Mouse (Mus musculus) retina, adult 2 months (tissue): ENCODE measurements around the gene Ppp1r16b.

Source experiments
- DNase-seq: peaks from one replicate; pipeline ENCODE4 v3.0.0-alpha.2; 2012; ENCODE audit warnings: low read depth, low spot score

Ppp1r16b gene

DNA sequence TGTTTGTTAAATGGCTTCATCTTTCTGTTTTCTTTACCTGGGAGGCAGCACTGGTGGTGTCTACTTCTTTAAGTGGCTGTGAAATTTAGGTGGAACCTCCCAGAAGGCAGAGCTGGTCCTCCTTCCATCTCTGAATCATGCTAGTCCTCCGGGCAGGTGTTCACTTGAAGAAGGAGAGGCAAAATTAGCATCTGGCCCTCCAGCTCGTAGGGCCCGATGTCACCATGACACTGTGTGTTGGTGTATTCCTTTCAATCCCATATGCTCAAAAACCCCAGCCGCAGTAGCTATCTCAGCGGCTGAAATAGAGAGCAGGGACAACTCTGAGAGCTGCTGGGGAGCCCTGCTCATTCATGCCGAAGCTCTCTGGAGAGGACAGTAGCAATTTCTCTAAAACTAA is 27.0 kb downstream of the Ppp1r16b start:
- no peak for DNase-seq

DNA sequence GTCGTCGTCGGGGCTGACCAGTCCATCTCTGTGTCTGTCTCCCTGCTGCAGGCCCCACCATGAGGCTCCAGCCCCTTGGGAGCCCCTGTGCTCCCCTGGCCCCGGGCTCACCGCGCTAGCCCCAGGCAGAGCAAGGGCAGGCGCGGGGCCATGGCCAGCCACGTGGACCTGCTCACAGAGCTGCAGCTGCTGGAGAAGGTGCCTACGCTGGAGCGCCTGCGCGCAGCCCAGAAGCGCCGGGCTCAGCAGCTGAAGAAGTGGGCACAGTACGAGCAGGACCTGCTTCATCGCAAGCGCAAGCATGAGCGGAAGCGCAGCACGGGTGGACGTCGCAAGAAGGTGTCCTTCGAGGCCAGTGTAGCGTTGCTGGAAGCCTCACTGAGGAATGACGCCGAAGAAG is 30.6 kb downstream of the Ppp1r16b start:
- DNase-seq = no peak

DNA sequence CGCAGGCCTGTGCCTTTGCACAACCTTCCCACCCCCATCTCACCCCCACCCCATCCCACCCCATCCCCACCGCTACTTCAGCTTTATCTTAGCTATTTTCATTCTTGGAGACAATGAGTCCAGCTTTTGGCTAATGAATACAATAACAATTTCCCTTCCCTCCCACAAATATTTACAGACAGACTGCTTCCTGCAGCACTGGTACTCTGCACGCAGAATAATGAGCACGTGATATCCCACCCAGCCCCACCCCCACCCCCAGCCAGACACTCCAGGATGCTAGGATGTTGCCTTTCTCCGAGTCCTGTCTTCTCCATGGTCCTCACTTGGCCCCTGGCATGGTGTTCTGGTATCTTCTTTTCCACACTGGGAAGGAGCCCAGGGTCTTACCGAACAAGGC is 31.3 kb downstream of the Ppp1r16b start:
- DNase-seq = no peak

DNA sequence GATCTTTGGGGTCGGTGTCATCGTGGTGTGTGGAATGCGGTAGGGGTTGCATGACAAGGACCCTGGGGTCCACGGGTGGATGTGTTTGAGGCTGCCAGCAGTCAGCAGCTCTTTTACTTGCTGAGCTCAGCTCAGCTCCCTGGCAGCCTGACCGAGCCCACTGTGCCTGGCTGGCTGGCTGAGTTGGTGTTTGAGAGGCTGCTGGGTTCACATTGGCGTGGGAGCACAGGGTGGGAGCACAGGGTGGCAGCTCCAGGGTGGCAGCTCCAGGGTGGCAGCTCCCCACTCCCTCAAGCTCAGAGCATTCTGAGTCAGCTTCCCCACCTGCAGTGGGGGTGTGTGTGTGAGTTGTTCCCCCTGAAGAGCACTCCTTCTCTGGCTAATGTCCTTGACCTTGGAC is 34.7 kb downstream of the Ppp1r16b start:
- no peak for DNase-seq

DNA sequence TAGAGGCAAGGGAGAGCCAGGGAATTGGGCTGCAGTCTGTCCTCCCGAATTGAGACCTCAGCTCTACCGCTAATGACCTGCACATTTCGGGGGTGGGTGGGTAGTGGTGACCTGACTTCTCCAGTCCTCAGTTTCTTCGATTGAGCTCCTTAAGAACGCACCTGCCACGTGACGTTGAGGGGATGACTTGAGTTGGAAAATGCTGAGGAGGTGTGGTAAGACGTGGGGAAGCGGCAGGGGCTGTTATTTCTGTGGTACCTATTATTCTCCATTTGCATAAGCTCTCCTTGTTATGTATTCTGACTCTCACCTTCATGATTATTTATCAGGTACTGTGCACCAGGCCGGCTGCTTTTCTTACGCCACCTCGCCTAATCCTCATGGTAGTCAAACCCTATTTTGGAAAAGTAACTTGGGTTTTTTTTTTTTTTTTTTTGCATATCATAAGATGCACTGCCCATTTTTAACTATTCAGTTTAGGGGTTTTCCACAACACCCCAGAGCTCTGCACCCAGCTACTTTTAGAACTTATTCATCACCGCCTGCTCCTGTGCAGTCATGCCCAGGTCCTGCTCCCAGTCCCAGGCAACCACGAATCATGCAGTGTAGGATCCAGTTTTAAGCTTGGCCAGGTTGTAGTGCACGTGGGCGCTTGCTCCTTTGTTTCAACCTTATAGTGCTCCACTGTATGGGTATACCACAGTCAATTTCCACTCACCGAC is 35.5 kb downstream of the Ppp1r16b start:
- no peak for DNase-seq

DNA sequence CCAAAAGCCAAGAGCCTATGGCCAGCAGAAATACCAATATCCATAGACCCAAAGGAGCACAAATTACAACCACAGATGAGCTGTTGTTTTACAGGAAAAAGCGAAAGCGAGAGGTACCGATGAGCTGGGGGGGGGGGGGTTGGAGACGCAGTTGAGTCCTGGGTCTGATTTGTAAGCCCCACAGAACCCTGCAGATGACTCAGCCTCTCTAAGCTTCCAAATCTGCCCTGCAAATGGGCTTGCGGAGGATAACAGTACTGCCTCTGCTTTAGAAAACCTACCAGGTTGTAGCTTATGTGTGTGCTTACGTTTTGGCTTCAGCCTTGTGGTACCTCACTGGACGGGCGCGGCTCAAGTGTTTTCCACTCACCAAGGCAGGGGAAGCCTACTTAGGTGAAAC is 36.3 kb downstream of the Ppp1r16b start:
- DNase-seq = no peak

DNA sequence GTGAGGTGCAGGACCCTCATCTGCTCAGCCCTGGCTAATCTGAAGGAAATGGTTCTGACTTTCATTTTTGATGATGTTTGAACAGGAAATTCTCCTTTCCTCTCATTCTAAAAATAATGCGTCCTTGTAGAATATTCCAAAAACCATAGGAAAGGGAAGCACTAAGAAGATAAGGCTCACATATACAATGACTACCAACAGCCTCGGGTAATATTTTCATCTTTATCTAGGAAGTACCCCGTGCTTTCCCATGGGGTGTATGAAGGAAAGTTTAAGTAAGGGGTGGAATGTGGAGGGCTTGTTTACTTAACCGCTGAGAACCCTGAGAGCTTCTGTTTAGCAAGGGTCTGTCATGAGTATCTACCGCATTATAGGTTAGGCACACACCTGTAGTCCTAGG is 37.0 kb downstream of the Ppp1r16b start:
- DNase-seq = no peak

DNA sequence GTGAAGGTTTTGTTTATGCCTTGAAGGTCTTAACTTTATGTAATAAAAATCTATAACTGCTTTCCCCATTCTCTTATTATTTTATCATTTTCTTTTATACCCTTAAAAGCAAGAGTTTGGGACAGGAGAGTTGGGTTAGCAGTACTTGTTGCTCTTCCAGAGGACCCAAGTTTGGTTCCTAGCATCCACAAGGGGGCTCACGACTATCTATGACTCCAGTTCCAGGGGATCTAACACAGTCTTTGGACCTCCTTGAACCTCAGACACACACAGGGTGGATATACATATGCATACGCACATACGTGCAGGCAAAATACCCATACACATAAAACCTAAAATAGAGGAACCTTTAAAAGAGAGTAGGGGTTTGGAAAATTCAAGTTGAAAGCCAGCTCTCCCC is 39.5 kb downstream of the Ppp1r16b start:
- DNase-seq = no peak

DNA sequence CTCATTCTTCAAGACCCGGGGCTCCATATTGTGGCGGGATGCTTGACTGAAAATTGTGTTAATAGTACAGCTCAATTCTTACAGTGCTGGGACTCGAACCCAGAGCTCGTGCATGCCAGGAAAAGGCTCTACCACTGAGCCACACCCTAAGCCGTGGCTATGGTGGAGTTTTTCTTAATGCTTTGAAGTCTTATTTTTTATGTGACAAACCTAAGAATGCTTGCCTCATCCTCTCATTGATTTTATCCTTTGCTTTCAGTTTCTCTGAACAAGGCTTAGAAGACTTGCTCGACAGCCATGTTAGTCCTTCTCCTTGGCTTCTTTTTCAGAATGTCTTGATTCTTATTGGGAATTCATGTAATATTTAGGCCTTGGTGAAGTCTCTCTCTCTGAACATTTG is 40.3 kb downstream of the Ppp1r16b start:
- DNase-seq = no peak

DNA sequence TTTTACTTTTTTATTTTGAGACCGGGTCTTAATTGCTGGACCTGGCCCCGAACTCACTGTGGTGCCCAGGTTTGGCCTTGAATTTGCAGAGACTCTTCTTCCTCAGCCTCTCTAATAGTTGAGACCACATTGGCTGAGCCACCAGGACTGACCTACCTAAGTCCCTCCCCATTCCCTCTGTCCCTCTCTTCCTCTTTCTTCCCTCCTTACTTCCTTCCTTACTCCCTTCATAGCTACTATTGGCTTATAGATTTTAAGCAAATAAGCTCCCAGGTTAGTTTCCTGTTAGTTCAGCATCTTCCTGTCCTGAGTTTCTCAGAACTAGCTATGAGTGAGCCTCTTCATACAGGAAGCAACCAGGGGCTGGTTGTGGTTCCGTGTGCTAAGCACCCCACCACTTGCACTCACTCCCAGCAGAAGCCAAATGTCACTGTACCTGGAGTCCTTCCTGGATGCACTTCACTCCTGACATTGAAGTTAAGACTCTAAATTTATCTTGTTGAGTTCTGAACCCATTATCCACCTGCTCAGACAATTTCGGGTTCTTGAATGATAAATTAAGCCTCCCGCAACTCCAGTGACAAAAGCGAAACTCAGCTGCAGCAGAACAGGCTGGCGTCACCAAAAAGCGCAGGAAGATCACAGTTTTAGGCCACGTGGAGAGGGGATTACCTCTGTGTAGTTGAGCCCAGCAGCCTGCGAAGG is 41.7 kb downstream of the Ppp1r16b start:
- no peak for DNase-seq

DNA sequence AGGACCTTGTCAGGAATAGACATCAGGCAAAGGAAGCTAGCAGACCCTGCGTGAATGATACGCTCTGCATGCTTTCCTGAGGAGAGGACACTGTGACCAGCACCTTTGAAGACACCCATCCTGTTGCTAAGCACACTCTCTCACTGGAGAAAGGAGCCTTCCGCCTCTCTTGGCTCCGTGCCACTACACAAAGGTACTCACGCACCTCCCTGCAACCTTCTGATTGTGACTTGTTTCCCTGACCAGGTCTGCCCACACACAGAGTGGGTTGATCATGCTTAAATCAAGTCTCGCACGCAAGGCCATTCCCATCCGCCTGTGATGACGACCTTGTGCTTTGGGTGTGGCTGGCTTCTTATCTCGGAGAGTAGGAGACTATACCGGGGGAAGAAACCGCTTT is 42.9 kb downstream of the Ppp1r16b start:
- DNase-seq = no peak

DNA sequence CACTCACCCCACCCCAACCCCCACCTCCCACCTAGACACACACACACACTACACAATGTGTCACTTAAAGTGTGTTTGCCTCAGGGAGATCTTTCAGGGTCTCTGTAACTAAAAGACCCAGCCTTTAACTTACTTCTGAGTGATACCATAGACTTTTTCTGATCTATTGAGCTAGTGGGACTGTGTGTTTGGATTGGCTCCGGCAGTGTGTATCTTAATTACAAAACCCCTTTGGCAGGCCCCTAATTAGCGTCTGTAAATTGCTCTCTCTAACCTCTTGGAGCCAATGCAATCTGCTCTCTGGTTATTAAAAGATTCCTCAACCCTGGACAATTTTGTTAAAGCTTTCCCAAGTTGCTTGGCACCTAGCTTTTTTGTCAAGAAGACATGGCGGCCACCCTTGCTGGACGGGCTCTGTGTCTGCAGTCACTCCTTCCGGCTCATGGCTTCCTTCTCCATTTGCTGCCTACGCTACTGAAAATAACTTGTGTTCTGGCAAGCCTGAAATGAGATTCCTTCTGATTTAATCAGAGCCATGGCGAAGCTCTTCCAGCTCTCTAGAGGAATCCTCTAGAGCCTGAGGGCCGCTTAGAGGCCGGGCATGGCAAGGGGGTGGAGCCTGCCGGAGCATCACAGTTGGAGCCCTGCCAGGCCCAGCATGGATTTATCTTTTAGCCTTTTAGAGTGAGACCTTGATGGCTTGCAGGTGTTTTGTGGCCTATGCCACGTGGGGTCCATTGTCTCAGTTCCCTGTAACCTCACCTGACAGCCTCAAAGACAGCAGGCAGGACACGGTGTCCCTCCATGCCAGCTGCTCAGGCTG is 46.9 kb downstream of the Ppp1r16b start:
- DNase-seq = no peak

DNA sequence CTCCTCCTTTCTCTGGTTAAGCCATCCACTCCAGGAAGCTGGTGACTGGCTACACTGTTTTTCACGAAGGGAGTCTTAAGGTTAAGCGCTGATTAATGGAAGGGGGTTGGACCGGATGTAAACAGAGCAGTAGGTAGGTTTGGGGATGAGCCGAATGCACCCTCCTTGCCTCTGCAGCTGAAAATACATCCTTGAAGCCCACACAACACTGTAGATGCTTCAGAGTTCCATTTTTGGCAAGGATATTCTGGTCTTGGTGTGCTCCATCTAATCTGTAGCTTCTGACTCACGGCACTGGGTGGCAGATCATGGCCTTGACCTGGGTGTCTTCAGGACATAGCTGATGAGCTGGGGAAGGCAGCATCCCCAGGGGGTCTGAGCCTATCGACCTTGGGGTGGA is 49.6 kb downstream of the Ppp1r16b start:
- no peak for DNase-seq

DNA sequence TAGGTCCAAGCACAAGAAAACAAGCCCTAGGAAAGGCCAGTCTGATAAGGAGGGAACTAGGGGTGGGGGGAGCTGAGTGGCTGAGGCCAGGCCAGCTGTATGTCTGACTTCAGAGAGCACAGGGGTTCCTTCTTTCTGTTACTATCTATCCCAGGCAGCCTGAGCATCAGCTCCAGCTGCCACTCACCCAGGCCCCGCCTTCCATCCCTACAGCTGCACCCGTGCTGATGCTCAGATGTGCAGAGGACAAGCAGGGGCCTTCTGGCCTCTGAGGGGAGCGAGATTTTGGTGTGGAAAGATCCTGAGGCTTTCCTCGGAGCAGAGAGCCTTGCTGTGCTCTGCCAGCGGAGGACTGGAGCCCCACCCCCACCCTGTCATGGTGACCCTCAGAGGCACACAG is 50.9 kb downstream of the Ppp1r16b start:
- DNase-seq = no peak

DNA sequence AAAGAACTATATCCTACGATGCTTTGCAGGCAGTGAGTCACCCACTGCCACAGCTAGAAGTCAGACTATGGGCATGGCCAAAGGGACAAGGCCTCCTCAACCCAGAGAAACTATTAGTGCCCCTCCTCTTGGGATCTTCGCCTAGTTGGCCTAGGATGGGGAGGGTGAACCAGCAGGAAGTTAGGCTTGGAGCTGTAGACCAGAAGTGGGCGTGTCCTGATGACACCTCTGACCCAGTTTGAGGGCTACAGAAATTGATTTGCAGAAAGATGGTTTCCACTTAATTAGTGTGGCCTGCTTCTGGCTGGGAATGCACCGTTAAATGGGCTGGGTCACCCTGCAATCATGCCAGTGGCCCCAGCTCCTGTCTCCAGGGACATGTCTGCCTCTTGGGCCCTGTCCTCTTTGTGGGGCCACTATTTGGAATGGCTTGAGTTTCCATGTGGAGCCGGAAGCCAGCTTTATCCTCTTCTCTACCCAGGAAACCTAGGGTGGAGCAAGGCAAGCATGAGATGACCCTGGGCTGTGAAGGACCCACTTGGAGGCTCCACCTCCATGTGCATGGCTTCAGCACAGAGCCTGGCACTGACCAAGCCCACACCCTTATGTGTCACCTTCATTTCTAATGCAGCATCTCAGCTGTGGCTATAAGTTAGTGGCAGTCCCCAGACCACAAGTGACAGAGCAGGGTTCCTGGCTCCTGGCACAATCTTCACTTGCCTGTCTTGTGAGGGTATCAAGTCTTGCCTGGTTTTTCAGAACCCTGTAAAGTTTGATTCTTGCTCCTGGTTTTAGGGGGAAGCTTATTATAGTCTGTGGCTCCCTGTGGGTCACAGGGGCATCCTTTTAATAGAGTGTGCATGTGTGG is 52.6 kb downstream of the Ppp1r16b start:
- DNase-seq = no peak

DNA sequence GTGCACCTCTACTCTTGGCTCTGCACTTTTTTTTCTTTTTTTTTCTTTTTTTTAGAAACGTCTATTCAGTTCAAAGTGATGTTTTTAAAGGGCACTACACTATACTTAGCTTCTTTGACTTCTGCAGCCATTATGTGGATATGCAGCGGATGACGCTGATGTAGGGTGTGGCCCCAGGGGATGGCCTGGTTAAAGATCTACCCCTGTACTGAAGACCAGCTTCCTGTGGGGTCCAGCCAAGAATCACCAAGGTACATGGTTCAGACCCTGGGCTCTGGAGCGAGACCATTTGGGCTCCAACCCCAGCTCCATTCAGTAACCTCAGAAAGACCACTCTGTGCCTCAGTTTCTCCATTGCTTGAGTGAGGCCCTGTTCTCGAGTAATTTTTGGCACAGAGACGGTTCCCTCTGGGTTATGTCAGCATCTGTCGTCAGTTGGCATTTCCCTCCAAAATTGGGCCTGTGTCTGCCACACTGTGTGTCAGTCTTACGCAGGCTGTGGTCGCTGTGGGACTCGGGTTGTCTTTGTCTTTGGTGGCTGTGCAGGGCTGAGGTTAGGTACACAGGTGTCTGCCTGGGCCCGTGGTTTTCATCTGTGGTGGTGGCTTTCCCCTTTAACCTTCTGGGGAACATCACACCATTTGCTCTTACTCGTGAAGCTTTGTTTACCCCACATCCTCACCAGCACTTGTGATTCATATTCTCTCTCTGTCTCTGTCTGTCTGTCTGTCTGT is 53.8 kb downstream of the Ppp1r16b start:
- no peak for DNase-seq

DNA sequence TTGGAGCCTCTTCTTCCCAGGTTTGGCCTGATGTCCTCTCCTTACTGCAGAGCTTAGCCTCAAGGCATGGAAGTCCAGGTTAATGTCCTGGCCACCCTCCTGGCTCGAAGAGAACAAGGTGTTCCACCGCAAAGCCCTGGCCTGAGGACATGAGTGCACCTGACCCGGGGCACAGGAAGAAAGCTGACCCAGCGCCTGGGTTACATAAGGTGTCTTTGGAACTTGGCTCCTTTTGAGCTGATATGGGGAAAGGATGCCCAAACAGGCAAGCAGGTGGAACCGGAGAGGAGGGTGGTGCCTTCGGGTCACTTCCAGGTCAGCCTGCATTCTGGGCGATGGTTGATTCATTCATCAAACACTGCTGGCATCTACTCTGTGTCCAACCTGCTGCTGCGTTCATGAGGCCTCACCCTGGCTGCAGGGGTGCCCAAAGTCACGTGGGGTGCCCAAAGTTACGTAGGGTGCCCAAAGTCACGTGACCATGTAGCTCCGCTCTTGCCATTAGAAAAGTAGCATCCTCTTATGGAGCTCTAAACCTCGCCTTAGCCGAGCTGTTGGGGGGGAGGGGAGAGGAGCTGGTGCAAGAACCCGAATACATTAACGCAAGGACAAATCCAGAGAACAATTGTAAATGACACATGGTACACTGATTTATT is 55.6 kb downstream of the Ppp1r16b start:
- DNase-seq = no peak

DNA sequence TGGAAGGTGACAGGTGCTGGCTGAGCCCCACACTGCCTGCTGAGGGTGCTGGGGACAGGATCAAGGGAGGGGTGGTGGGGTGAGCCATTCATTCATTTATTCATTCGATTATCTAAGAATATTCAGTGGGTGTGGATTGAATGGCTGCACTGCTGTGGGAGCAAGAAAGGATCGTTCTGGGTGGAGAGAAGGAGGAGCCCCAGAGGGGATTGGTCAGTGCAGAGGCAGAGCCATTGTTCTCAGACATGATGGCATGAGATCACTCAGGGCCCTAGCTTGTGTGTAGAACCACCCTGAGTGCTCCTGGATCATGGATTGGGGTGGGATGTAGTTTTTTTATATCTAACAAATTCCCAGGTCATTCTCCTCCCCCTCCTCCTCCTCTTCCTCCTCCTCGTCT is 56.3 kb downstream of the Ppp1r16b start:
- DNase-seq = no peak

DNA sequence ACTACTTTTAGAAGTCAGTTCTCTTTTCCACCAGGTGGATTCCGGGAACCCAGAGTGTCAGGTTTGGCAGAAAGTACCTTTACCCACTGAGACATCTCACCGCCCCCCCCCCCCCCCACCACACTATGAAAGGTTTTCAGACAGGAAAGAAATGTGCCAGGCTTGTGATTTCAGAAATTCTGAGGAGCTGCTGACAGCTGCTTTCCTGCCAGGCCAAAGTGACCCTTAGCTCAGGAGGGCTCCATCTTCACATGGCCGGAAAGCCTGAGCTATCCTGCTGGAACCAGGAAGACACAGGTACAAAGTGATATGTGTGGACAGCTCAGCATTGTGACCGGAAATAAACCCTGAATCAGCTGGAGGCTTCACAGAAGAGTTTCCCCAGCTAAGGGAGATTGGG is 56.9 kb downstream of the Ppp1r16b start:
- DNase-seq = no peak

DNA sequence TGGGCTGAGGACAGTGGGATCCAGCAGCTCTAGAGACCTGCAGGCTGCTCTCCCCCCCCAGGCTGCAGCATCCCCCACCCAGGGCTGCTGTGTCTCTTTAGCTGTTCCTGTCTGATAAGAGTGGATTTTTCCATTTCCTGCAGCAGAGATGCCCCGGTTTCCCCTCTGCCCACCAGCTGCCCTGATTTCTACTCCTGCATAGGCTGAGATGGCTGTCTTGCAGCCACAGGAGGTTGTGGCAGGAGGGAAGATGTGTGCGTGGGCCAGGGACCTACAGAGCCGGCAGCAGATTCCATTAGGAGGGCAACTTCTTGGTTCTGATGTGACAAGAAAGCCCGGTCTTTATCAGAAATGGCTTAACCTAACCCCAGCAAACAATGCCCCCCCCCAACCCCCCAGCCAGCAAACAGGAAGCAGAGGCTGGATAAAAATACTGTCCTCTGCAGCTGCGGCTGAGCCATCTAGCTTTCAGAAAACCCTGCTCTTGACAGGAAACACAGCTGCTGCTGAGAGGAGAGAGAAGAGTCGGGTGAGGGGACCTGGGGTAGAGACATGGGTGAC is 57.9 kb downstream of the Ppp1r16b start:
- no peak for DNase-seq
